Mouse (Mus musculus) lung, postnatal 25 days (tissue): ENCODE results near the gene Olfr813.
"Not testable (repeated sequence)": the region's sequence is repeated elsewhere in the genome, so short reads cannot be mapped to it uniquely, and the experiment has no call there.

ENCODE experiments used
- DNase-seq: peaks from one replicate; pipeline ENCODE4 v3.0.0; 2022; ENCODE audit warnings: low spot score

The Olfr813 gene

GRCm38 (mm10) chr10:129855067-129855466 is at the start of gene Olfr813:
Gene Olfr813, plus strand, starts transcription at chr10:129855367.
- no peak for DNase-seq

GRCm38 (mm10) chr10:129845994-129846393 is 9.2 kb upstream of the Olfr813 start, which contains the start of gene Olfr812:
Gene Olfr812, minus strand, starts transcription at chr10:129846094.
- DNase-seq: no peak

GRCm38 (mm10) chr10:129847343-129847742 is 7.8 kb upstream of the Olfr813 start:
- no peak for DNase-seq

GRCm38 (mm10) chr10:129879751-129880150 is 24.6 kb downstream of the Olfr813 start, which contains the start of gene Olfr814:
Gene Olfr814, minus strand, starts transcription at chr10:129879851.
- not testable (repeated sequence) for DNase-seq

GRCm38 (mm10) chr10:129885496-129885895 is 30.3 kb downstream of the Olfr813 start:
- DNase-seq: not testable (repeated sequence)

- DNase-seq: no peak
Measured at GRCm38 (mm10) chr10:129885934-129886333, 30.8 kb downstream of the Olfr813 start.

GRCm38 (mm10) chr10:129905767-129906166 is 50.6 kb downstream of the Olfr813 start, which contains the start of gene Olfr815:
Gene Olfr815, minus strand, starts transcription at chr10:129905867.
- DNase-seq: not testable (repeated sequence)
